Mouse (Mus musculus) spleen, embryonic (tissue): ENCODE measurements around the gene Naip6.
"Not testable (repeated sequence)": the region's sequence is repeated elsewhere in the genome, so short reads cannot be mapped to it uniquely, and the experiment has no call there.

Experiments used
- CTCF ChIA-PET: fragments of 350-600 bp; sonication (Branson Sonifier 250); formaldehyde crosslinking; loops from one replicate; lab custom pipeline; 2022; lab: Charles Lee

The Naip6 gene

DNA sequence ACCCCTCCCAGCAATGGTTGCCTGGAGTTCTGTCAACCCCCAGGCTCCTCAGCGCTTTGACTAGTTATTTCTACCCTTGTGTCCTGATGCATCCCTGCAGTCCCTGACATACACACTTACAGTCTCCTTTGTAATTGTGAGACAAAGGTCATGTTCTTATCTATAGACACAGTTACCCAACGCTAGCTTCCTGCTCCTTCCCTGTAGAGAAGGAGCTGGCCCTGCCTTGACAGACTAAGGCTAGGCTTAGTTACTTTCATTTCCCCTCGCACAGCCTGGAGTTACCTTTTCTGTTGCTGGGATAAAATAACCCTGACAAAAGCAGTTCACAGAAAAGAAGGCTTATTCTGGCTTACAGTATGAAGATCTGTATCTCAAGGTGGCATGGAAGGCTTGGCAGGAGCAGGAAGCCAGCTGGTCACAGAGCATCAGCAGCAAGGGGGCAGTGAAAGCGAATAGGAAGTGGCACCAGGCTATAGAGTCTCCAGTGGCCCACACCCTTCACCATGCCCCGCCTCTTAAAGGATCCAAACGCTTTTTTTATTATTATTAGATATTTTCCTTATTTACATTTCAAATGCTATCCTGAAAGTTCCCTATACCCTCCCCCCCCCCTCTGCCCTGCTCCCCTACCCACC is at the start of gene Naip6:
TSS of gene Naip6 (minus strand) at position 419 of the 638 bp plus-strand sequence.
- CTCF ChIA-PET: not testable (repeated sequence)

GRCm38 (mm10) chr13:100352315-100352714 is 34.8 kb upstream of the Naip6 start:
- CTCF ChIA-PET: not testable (repeated sequence)

GRCm38 (mm10) chr13:100349510-100350173 is 32.2 kb upstream of the Naip6 start:
- CTCF ChIA-PET: not testable (repeated sequence)

DNA sequence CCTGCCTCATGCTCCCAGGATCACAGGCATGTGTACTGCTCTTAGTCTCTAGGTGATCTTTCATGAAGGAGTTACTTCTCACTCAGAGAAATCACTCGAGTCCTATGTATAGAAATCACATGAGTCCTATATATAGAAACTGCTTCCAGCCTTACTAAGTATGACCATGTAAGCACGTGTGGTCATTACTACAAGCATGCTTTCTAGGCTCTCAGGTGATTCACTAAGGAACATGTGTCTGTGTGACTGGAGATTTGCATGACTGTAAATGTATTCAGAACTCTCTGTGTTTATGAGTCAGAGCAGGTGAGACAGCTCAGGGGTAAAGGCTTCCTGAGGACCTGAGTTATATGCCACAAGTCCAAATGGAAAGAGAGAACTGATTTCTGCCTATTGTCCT is 24.3 kb upstream of the Naip6 start:
- CTCF ChIA-PET: no interaction called here

GRCm38 (mm10) chr13:100331728-100332127 is 14.3 kb upstream of the Naip6 start:
- CTCF ChIA-PET: interaction anchor here (0.6 kb wide), 1 partner anchor 413 kb away, joined by 7 read pairs; no protein-coding TSS in a partner anchor

DNA sequence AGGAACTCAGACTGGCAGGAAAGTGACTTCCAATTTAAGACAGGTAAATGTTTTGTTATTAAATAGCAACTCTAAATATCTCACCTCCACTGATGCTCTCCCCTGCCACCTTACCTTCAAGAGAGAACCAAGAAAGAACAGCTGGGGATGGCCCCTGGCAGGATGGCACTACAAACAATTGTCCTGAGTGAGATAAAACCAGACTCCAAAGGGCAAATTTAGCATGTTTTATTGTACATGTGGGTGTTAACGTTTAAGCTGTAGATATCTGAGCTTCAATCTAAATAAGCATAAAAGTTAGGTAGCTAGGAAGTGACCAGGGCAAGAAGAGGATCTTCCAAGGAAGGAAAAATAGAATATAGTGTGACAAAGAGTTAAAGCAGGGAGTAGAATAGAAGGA is 11.4 kb upstream of the Naip6 start:
- CTCF ChIA-PET: interaction anchor here (0.6 kb wide), 1 partner anchor 11 kb away, joined by 4 read pairs; no protein-coding TSS in a partner anchor

- CTCF ChIA-PET: interaction anchor here (0.6 kb wide), 1 partner anchor 13 kb away, joined by 6 read pairs; no protein-coding TSS in a partner anchor
These were observed 10.6 kb upstream of the Naip6 start for GRCm38 (mm10) chr13:100328029-100328428.

GRCm38 (mm10) chr13:100322266-100322837 is 4.9 kb upstream of the Naip6 start:
- CTCF ChIA-PET: not testable (repeated sequence)

- CTCF ChIA-PET: no interaction called here
These were observed 32.9 kb downstream of the Naip6 start for GRCm38 (mm10) chr13:100284611-100285010.

DNA sequence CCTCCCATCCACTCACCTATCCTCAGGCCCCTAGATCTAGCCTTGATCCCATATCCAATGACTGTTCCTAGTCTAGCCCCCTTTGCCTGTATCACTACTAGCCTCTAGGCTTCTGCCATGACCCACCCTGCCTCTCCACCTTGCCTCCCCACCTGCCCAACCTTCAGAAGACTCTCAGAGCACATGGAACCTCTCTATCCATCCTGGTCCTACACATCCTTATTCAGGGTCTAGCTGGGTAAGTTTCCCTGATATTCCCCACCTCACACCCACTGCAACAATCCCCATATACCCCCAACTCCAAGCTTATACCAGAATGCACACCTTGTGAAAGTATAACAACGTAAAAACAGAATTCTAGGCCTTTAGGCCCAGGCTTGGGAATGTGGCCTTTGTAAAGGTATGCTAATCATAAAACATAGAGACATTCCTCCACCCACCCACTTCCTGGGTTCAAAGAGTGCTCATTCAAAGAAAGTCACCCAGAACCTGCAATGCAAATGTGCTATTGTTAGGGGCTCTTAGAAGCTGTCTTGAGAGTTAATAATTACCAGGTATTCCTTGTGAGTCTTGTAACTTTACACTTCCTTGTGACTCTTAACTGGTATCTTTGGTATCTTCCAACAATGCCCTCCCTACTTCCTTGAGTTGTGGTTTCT is 45.9 kb downstream of the Naip6 start:
- CTCF ChIA-PET: not testable (repeated sequence)

DNA sequence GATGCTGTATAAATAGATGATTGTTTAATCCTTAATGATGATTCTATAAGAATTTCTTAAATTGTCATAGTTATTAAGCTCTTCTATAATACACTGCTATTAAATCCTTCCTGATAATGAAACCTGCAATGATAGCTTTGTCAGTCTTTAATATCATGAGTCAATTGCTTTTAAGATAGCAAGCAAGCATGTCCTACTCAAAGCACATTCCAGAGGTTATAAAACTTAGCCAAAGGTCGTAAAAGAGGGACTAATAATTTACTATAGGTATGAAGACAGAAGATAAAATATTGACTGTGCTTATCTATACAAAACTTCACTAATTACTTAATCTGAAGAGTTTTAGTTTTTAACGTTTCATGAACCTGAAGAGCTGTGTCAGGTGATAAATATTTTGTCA is 60.5 kb downstream of the Naip6 start:
- CTCF ChIA-PET: not testable (repeated sequence)

GRCm38 (mm10) chr13:100255925-100256324 is 61.5 kb downstream of the Naip6 start:
- CTCF ChIA-PET: not testable (repeated sequence)

DNA sequence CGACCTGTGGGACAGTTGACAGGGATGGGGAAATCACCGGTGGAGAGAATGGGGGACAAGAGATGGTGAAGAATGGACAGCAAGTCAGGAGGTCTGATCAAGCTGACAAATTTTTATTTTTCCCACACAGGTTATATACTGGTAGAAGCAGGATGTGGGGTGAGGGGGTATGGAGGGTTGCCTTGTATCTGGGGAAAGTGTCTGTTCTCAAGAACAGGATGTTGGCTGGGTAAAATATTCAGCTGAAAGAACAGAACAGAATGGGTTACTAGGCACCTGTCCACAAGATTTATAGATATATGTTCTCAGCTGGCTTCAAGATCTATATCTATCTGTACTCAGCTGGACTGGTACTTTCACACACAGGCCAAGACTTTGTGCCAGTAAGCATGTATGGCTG is 65.6 kb downstream of the Naip6 start:
- CTCF ChIA-PET: not testable (repeated sequence)

- CTCF ChIA-PET: not testable (repeated sequence)
These were observed 70.5 kb downstream of the Naip6 start for GRCm38 (mm10) chr13:100246896-100247519.

GRCm38 (mm10) chr13:100246223-100246622 is 71.3 kb downstream of the Naip6 start, which contains the start of gene Naip5:
Gene Naip5 (minus strand): TSS chr13:100246323.
- CTCF ChIA-PET: not testable (repeated sequence)

DNA sequence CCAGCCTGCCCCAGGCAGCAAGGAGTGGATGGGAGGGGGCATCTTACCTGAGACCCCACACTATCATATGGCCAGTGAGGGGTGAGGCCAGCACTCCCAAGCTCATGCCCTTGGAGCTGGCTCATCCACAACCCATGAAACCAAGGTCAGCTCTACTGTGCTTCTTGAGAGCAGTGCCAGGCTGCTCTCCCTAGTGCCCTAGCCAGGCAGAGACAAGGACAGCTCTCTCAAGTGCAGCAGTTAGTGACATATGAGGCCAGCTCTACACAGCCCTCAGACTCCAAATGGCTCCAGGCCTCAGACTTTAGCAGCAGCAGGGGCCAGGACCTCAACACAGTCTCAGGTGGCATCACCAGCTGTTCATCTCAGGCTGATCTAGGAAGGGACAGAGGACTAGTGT is 73.8 kb downstream of the Naip6 start:
- CTCF ChIA-PET: no interaction called here
